Mouse (Mus musculus): ENCODE results near the gene Vps35l.

Gene Vps35l

GRCm38 (mm10) chr7:118883957-118884356, 143.9 kb downstream of the Vps35l start:
- no peak for DNase-seq (ENCODE audit: low spot score)

- DNase-seq (ENCODE audit: low spot score): no peak
These were observed 144.9 kb downstream of the Vps35l start for GRCm38 (mm10) chr7:118884969-118885368.

- DNase-seq (ENCODE audit: low spot score): peak; percentile 26
These were observed 147.5 kb downstream of the Vps35l start for GRCm38 (mm10) chr7:118887303-118888055.

- DNase-seq (ENCODE audit: low spot score): no peak
These were observed 149.1 kb downstream of the Vps35l start for GRCm38 (mm10) chr7:118889046-118889680.
